Mouse (Mus musculus): Measurements from ENCODE around the gene Ndufa13. TPM values are rescaled to one million over a fixed set of nuclear protein-coding genes. Genes with fewer than 3 reads are reported as not detected.

Ndufa13 gene
- polyA plus RNA-seq, 1 experiment from 2014 or later, result 201 TPM

DNA sequence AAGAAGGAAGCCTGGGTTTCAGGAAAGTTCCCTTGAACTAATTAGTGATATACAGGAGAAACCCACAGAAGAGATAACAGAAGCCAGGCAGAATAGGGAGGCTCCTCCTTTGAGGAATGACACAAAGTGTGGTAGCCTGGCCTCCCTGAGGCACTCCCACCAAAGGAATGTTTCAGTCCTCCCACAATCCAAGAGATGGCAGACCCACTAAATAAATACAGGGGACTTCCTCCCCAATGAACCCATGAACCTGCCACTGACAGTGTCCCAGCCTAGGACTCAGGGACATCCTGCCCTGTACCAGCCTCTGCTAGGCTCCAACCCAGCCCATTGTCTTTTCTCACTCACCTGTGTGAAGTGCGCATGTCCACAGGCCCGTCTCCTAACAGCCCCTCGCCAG, 33.1 kb upstream of the Ndufa13 start:
- Histone ChIP-seq H3K36me3 (ENCODE audit: control insufficient read depth, insufficient read depth, low read length) (peaks cover 29% of the 10 kb centered on the region), H3K4me2 (ENCODE audit: low read depth, low read length) (no peak overlapping the region), H3K4me1 (ENCODE audit: control insufficient read depth, insufficient read depth, low read length) (peaks cover 15% of the 10 kb centered on the region; the same call in 1 of the 2 replicates), H3K27me3 (replicated peaks; ENCODE audit: control insufficient read depth, insufficient read depth, low read length) (no peaks in the 10 kb centered on the region), H3K9ac (ENCODE audit: low read depth, low read length) (no peak overlapping the region), H3K4me3 (ENCODE audit: low read depth, low read length) (no peak overlapping the region), H3K27ac (replicated peaks; ENCODE audit: low read depth, low read length) (0 out of 2 replicates have a peak overlapping the region, but pooled peaks have one; percentile 8), H3K9me3 (ENCODE audit: control insufficient read depth, low read length) (no peaks in the 10 kb centered on the region)
- no peak for DNase-seq (ENCODE audit: low spot score)
- ATAC-seq (ENCODE audit: low read depth), result no peak
- 87% methylated on average over 3 of the region's 3 CpGs for whole genome bisulfite sequencing

GRCm38 (mm10) chr8:69934582-69934981, 32.2 kb upstream of the Ndufa13 start:
- Histone ChIP-seq H3K4me3 (ENCODE audit: low read depth, low read length) (no peak overlapping the region), H3K27me3 (replicated peaks; ENCODE audit: control insufficient read depth, insufficient read depth, low read length) (no peaks in the 10 kb centered on the region), H3K4me1 (ENCODE audit: control insufficient read depth, insufficient read depth, low read length) (peaks cover 8% of the 10 kb centered on the region; the same call in 1 of the 2 replicates), H3K9me3 (ENCODE audit: control insufficient read depth, low read length) (no peaks in the 10 kb centered on the region), H3K4me2 (ENCODE audit: low read depth, low read length) (no peak overlapping the region), H3K27ac (replicated peaks; ENCODE audit: low read depth, low read length) (no peak overlapping the region), H3K9ac (ENCODE audit: low read depth, low read length) (no peak overlapping the region), H3K36me3 (ENCODE audit: control insufficient read depth, insufficient read depth, low read length) (peaks cover 29% of the 10 kb centered on the region)
- ATAC-seq (ENCODE audit: low read depth) (no peak), DNase-seq (ENCODE audit: low spot score) (no peak)
- 85% methylated on average over 5 of the region's 5 CpGs for WGBS

DNA sequence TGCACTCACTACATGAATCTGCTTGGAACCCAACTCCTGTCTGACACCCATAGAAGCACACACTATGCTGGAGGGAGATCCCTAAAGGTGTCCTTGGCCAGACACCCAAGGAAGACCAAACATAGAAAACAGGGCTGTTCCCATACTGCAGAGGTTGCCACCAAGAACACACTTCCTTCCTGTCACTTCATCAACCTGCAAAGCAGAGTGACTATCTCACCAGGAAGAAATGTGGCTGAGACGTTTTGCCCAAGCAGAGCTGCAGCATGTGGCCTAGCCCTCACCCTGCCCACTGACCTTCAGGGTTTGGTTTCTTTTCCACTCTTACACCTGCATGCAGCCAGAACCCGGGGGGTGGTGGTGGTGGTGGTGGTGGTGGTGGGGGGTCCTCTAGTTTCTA, 31.5 kb upstream of the Ndufa13 start:
- 63% methylated on average over 2 of the region's 2 CpGs for WGBS
- H3K9ac ChIP-seq (ENCODE audit: low read depth, low read length), result no peak overlapping the region
- no peak overlapping the region for H3K27ac ChIP-seq (replicated peaks; ENCODE audit: low read depth, low read length)
- H3K27me3 ChIP-seq (replicated peaks; ENCODE audit: control insufficient read depth, insufficient read depth, low read length), result no peaks in the 10 kb centered on the region
- no peak for ATAC-seq (ENCODE audit: low read depth)
- no peak overlapping the region for H3K4me2 ChIP-seq (ENCODE audit: low read depth, low read length)
- DNase-seq (ENCODE audit: low spot score), result no peak
- no peaks in the 10 kb centered on the region for H3K9me3 ChIP-seq (ENCODE audit: control insufficient read depth, low read length)
- 0 out of 2 replicates have a peak, but pooled peaks cover 8% of the 10 kb centered on the region for H3K4me1 ChIP-seq (ENCODE audit: control insufficient read depth, insufficient read depth, low read length)
- H3K36me3 ChIP-seq (ENCODE audit: control insufficient read depth, insufficient read depth, low read length), result peaks cover 29% of the 10 kb centered on the region
- no peak overlapping the region for H3K4me3 ChIP-seq (ENCODE audit: low read depth, low read length)

DNA sequence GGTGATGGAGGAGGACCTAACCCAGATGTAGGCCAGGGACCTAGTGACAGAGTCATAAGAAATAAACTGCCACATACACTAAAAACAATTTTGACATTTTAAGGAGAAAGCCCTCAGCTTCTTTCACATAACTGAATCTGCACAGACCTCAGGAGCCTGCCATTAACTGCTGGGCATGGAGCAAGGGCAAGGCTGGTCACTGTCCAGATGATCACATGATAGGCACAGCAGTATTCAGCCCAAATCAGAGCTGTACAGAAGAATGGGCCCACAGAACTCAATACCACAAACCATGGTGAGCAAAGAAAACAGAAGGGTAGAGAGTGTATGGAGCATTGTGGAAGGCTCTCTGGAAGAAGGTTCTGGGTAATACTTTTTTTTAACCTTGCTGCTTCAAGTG, 24.5 kb upstream of the Ndufa13 start:
- Histone ChIP-seq H3K4me1 (ENCODE audit: control insufficient read depth, insufficient read depth, low read length) (no peaks in the 10 kb centered on the region), H3K9me3 (ENCODE audit: control insufficient read depth, low read length) (no peaks in the 10 kb centered on the region), H3K4me3 (ENCODE audit: low read depth, low read length) (no peak overlapping the region), H3K27ac (replicated peaks; ENCODE audit: low read depth, low read length) (no peak overlapping the region), H3K27me3 (replicated peaks; ENCODE audit: control insufficient read depth, insufficient read depth, low read length) (no peaks in the 10 kb centered on the region), H3K36me3 (ENCODE audit: control insufficient read depth, insufficient read depth, low read length) (peaks cover 11% of the 10 kb centered on the region; the same call in 1 of the 2 replicates), H3K4me2 (ENCODE audit: low read depth, low read length) (no peak overlapping the region), H3K9ac (ENCODE audit: low read depth, low read length) (no peak overlapping the region)
- DNase-seq (ENCODE audit: low spot score) (no peak), ATAC-seq (ENCODE audit: low read depth) (no peak)

DNA sequence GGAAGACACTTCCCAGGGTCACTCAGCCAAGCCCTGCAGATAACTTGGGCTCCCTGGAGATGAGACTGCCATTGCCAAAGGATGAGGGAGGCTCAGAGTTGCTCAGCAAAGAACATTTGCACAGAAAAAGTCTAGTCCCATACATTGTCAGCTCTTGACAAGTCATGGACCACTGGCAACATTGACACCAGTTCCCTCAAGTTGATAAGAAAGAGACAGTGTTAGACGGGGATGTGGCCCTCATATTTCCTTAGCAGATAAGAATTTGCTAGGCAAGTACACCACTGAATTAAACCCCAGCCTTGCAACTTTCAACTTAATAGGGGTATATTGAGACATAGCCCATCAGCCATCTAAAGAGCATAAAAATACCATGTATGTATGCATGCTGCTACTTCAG, 21.6 kb upstream of the Ndufa13 start:
- H3K4me3 ChIP-seq (ENCODE audit: low read depth, low read length), result no peak overlapping the region
- peaks cover 11% of the 10 kb centered on the region; the same call in 1 of the 2 replicates for H3K36me3 ChIP-seq (ENCODE audit: control insufficient read depth, insufficient read depth, low read length)
- no peak overlapping the region for H3K9ac ChIP-seq (ENCODE audit: low read depth, low read length)
- DNase-seq (ENCODE audit: low spot score), result no peak
- H3K4me1 ChIP-seq (ENCODE audit: control insufficient read depth, insufficient read depth, low read length), result peaks cover 13% of the 10 kb centered on the region
- 77% methylated on average over 1 of the region's 1 CpGs for WGBS
- H3K27ac ChIP-seq (replicated peaks; ENCODE audit: low read depth, low read length), result no peak overlapping the region
- H3K9me3 ChIP-seq (ENCODE audit: control insufficient read depth, low read length), result no peaks in the 10 kb centered on the region
- no peak for ATAC-seq (ENCODE audit: low read depth)
- no peak overlapping the region for H3K4me2 ChIP-seq (ENCODE audit: low read depth, low read length)
- no peaks in the 10 kb centered on the region for H3K27me3 ChIP-seq (replicated peaks; ENCODE audit: control insufficient read depth, insufficient read depth, low read length)

GRCm38 (mm10) chr8:69921141-69921540, 18.8 kb upstream of the Ndufa13 start:
- Histone ChIP-seq H3K4me2 (ENCODE audit: low read depth, low read length) (no peak overlapping the region), H3K27me3 (replicated peaks; ENCODE audit: control insufficient read depth, insufficient read depth, low read length) (no peaks in the 10 kb centered on the region), H3K9me3 (ENCODE audit: control insufficient read depth, low read length) (no peaks in the 10 kb centered on the region), H3K9ac (ENCODE audit: low read depth, low read length) (no peak overlapping the region), H3K27ac (replicated peaks; ENCODE audit: low read depth, low read length) (peak overlapping the region; percentile 61), H3K36me3 (ENCODE audit: control insufficient read depth, insufficient read depth, low read length) (peaks cover 17% of the 10 kb centered on the region), H3K4me1 (ENCODE audit: control insufficient read depth, insufficient read depth, low read length) (peaks cover 13% of the 10 kb centered on the region), H3K4me3 (ENCODE audit: low read depth, low read length) (no peak overlapping the region)
- ATAC-seq (ENCODE audit: low read depth) (no peak), DNase-seq (ENCODE audit: low spot score) (no peak)
- 78% methylated on average over 2 of the region's 2 CpGs for WGBS

DNA sequence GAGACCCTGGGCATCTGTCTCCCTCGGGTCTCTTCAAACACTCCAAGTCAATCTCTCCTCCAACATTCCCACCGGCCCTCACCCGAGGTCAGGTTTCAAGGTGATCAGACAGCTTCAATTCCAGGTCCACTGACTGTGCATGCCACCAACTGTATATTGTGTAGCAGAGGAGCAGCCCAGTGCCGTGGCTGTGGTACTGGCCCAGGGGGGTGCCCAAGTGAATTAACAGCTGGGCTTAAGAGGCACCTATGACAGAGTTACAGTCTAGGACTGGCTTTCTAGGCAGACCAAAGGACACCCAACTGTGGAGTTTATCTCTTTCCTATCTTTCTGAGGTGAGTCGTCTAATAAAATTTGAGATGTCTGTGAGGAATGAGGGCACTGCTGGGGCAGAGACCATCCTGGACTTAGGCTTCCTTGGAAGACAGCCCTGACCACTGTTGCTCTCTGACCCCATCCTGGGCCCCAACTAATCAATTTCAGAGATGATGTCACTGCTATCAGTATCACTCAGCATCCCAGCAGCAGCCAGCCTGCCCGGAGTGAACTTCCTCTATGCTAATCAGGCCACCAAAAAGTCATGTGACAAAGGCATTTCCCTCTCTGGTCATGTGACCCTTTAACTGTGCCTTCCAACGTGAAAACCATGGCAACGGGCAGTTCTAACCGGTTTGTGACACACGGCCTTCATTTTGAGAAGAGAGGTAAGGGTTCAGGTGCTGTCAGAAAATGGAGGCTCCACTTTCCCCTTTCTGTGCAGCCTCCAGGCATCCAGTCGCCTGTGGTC, 17.7 kb upstream of the Ndufa13 start:
- no peaks in the 10 kb centered on the region for H3K27me3 ChIP-seq (replicated peaks; ENCODE audit: control insufficient read depth, insufficient read depth, low read length)
- H3K4me3 ChIP-seq (ENCODE audit: low read depth, low read length), result no peak overlapping the region
- peak; percentile 83 for DNase-seq (ENCODE audit: low spot score)
- H3K27ac ChIP-seq (replicated peaks; ENCODE audit: low read depth, low read length), result peak overlapping the region; percentile 61
- peak overlapping the region; percentile 24 for H3K4me2 ChIP-seq (ENCODE audit: low read depth, low read length)
- peaks cover 13% of the 10 kb centered on the region for H3K4me1 ChIP-seq (ENCODE audit: control insufficient read depth, insufficient read depth, low read length)
- no peaks in the 10 kb centered on the region for H3K9me3 ChIP-seq (ENCODE audit: control insufficient read depth, low read length)
- H3K9ac ChIP-seq (ENCODE audit: low read depth, low read length), result peak overlapping the region; percentile 21; the same call in 1 of the 2 replicates
- ATAC-seq (ENCODE audit: low read depth), result peak; percentile 31; the same call in 1 of the 2 replicates
- H3K36me3 ChIP-seq (ENCODE audit: control insufficient read depth, insufficient read depth, low read length), result peaks cover 27% of the 10 kb centered on the region
- 25% methylated on average over 11 of the region's 11 CpGs for WGBS

- H3K4me2 ChIP-seq (ENCODE audit: low read depth, low read length), result no peak overlapping the region
- WGBS, result 68% methylated on average over 1 of the region's 1 CpGs
- no peaks in the 10 kb centered on the region for H3K9me3 ChIP-seq (ENCODE audit: control insufficient read depth, low read length)
These were observed 16.7 kb upstream of the Ndufa13 start for GRCm38 (mm10) chr8:69919010-69919409.

GRCm38 (mm10) chr8:69918506-69918905, 16.1 kb upstream of the Ndufa13 start:
- H3K9me3 ChIP-seq (ENCODE audit: control insufficient read depth, low read length), result no peaks in the 10 kb centered on the region
- no peak overlapping the region for H3K4me2 ChIP-seq (ENCODE audit: low read depth, low read length)
- no peaks in the 10 kb centered on the region for H3K27me3 ChIP-seq (replicated peaks; ENCODE audit: control insufficient read depth, insufficient read depth, low read length)
- DNase-seq (ENCODE audit: low spot score) (no peak), ATAC-seq (ENCODE audit: low read depth) (no peak)
- H3K4me1 ChIP-seq (ENCODE audit: control insufficient read depth, insufficient read depth, low read length), result peaks cover 13% of the 10 kb centered on the region
- no peak overlapping the region for H3K4me3 ChIP-seq (ENCODE audit: low read depth, low read length)
- no peak overlapping the region for H3K27ac ChIP-seq (replicated peaks; ENCODE audit: low read depth, low read length)
- no peak overlapping the region for H3K9ac ChIP-seq (ENCODE audit: low read depth, low read length)
- H3K36me3 ChIP-seq (ENCODE audit: control insufficient read depth, insufficient read depth, low read length), result peaks cover 43% of the 10 kb centered on the region

More at GRCm38 (mm10) chr8:69919010-69919409, 16.7 kb upstream of the Ndufa13 start:
- no peak overlapping the region for H3K27ac ChIP-seq (replicated peaks; ENCODE audit: low read depth, low read length)
- peaks cover 13% of the 10 kb centered on the region for H3K4me1 ChIP-seq (ENCODE audit: control insufficient read depth, insufficient read depth, low read length)
- H3K36me3 ChIP-seq (ENCODE audit: control insufficient read depth, insufficient read depth, low read length), result peaks cover 38% of the 10 kb centered on the region
- no peaks in the 10 kb centered on the region for H3K27me3 ChIP-seq (replicated peaks; ENCODE audit: control insufficient read depth, insufficient read depth, low read length)
- ATAC-seq (ENCODE audit: low read depth) (peak; percentile 49), DNase-seq (ENCODE audit: low spot score) (peak; percentile 88)
- H3K9ac ChIP-seq (ENCODE audit: low read depth, low read length), result no peak overlapping the region
- H3K4me3 ChIP-seq (ENCODE audit: low read depth, low read length), result no peak overlapping the region
